15 mouse cellular contexts compared by ENCODE assay signal in the genomic region with DNA sequence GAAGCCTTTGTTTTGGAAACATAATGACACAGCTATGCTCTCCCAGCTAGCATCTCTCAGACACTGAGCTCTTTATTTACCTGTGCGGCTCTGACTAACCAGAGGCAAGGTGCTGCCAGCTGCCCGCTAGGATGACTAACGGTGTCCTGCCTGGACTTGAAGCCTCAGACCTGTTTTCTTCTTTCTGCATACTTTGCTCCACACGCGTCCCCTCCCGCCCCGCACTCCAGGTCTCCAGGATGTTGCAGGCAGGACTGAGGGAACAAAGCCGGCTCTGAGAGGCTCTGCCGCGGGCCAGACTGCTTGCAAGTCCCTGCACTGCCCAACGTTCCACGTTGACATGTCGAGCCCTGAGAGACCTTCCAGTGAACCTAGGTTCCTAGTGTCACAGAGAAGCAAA.
DNase-seq lines count a peak whose midpoint lies in the region; ATAC-seq lines count a peak whose summit lies in the region.
"Had no signal": no experiment of that assay in that cellular context is flagged by ENCODE, and none has a peak within 500 bp of the region (broad histone marks: within the 10 kb centered on the region; RNA-seq: fewer than 3 reads in every experiment).

No protein-coding gene starts in this region.

- H3K27me3 ChIP-seq in embryonic facial prominence, embryonic 14.5 days (replicated peaks; ENCODE audit: control insufficient read depth, insufficient read depth, low read length), result no peaks in the 10 kb centered on the region
- no peaks in the 10 kb centered on the region for H3K27me3 ChIP-seq in stomach, embryonic 15.5 days (replicated peaks)
- H3K27me3 ChIP-seq: midbrain, embryonic 13.5 days had no signal

- H3K4me3 ChIP-seq in embryonic facial prominence, embryonic 14.5 days (ENCODE audit: low read depth, low read length), result no peak overlapping the region
- no peak overlapping the region for H3K4me3 ChIP-seq in stomach, embryonic 15.5 days (replicated peaks)
- H3K4me3 ChIP-seq: left cerebral cortex, adult 2 months; midbrain, embryonic 13.5 days had no signal

- DNase-seq in 3134 (ENCODE audit: extremely low read depth, insufficient read length, low spot score) (peak; percentile 9), R1 (ENCODE audit: low read depth, low spot score) (peak; percentile 12)
- DNase-seq in embryonic facial prominence, embryonic 14.5 days (ENCODE audit: low spot score), result peak; percentile 57
- DNase-seq in gastrocnemius, adult 18-20 months (ENCODE audit: low spot score), result no peak
- no peak for DNase-seq in adrenal gland, adult 2 months
- DNase-seq in lung, postnatal 25 days (ENCODE audit: low spot score), result no peak
- DNase-seq: cerebellum, adult 9-10 months; gastrocnemius, postnatal 25 days; kidney, adult 2 months; lung, postnatal 14 days; right cerebral cortex, postnatal 14 days had no signal

- H3K4me1 ChIP-seq in embryonic facial prominence, embryonic 14.5 days (ENCODE audit: control insufficient read depth, insufficient read depth, low read length), result no peaks in the 10 kb centered on the region
- H3K4me1 ChIP-seq in stomach, embryonic 15.5 days, result no peaks in the 10 kb centered on the region
- H3K4me1 ChIP-seq: midbrain, embryonic 13.5 days had no signal

- no peak overlapping the region; the same call in 1 of the 2 replicates for H3K27ac ChIP-seq in embryonic facial prominence, embryonic 14.5 days (replicated peaks; ENCODE audit: low read depth, low read length)
- 0 out of 2 replicates have a peak overlapping the region, but pooled peaks have one; percentile 19 for H3K27ac ChIP-seq in stomach, embryonic 15.5 days
- H3K27ac ChIP-seq: hindbrain, embryonic 14.5 days; left cerebral cortex, adult 2 months; midbrain, embryonic 13.5 days had no signal

- WGBS in embryonic facial prominence, embryonic 14.5 days, result 49% methylated on average over 13 of the region's 13 CpGs
- WGBS in stomach, embryonic 15.5 days, result 45% methylated on average over 13 of the region's 13 CpGs

- H3K36me3 ChIP-seq in embryonic facial prominence, embryonic 14.5 days (ENCODE audit: control insufficient read depth, insufficient read depth, low read length), result no peaks in the 10 kb centered on the region
- H3K36me3 ChIP-seq in stomach, embryonic 15.5 days, result no peaks in the 10 kb centered on the region
- H3K36me3 ChIP-seq: midbrain, embryonic 13.5 days had no signal

- no peak overlapping the region for H3K9ac ChIP-seq in embryonic facial prominence, embryonic 14.5 days (ENCODE audit: low read depth, low read length)
- H3K9ac ChIP-seq in stomach, embryonic 15.5 days, result no peak overlapping the region
- H3K9ac ChIP-seq: hindbrain, embryonic 14.5 days; midbrain, embryonic 13.5 days had no signal

- H3K4me2 ChIP-seq in embryonic facial prominence, embryonic 14.5 days (ENCODE audit: low read depth, low read length), result no peak overlapping the region
- no peak overlapping the region for H3K4me2 ChIP-seq in stomach, embryonic 15.5 days
- H3K4me2 ChIP-seq: hindbrain, embryonic 14.5 days; midbrain, embryonic 13.5 days had no signal

- no peaks in the 10 kb centered on the region for H3K9me3 ChIP-seq in embryonic facial prominence, embryonic 14.5 days (ENCODE audit: control insufficient read depth, low read length)
- no peaks in the 10 kb centered on the region for H3K9me3 ChIP-seq in stomach, embryonic 15.5 days
- H3K9me3 ChIP-seq: midbrain, embryonic 13.5 days had no signal

- peak; percentile 79 for ATAC-seq in embryonic facial prominence, embryonic 14.5 days (ENCODE audit: low read depth)
- ATAC-seq in stomach, embryonic 15.5 days (ENCODE audit: insufficient read depth, low FRiP score, low read depth), result no peak
- ATAC-seq: midbrain, embryonic 13.5 days had no signal

Comparison
In these comparisons a context has a peak if more than half of its experiments do, and no peak if none do; other contexts are left out.
1. DNase-seq: peak in 3134 (single experiment), R1 (single experiment) and embryonic facial prominence, embryonic 14.5 days (single experiment); none in gastrocnemius, adult 18-20 months (single experiment), adrenal gland, adult 2 months (single experiment) and lung, postnatal 25 days (single experiment).